Mouse (Mus musculus) ES-Bruce4 (cell line): ENCODE data around the gene Gfod1. TPM values are rescaled to one million over a fixed set of nuclear protein-coding genes. Genes with fewer than 3 reads are reported as not detected.

Source experiments
- H3K27ac ChIP-seq: 2 replicates; pipeline ENCODE4 v1.5.1; 2012; ENCODE audit warnings: low read length, inconsistent platforms; ENCODE audit not compliant: insufficient read depth
- H3K27me3 ChIP-seq: 2 replicates; pipeline ENCODE4 v1.6.1; 2012; ENCODE audit warnings: mild to moderate bottlenecking, low read length, inconsistent platforms; ENCODE audit not compliant: control insufficient read depth, poor library complexity, insufficient read depth, severe bottlenecking
- H3K36me3 ChIP-seq: 2 replicates; pipeline ENCODE4 v1.6.1; 2012; ENCODE audit warnings: inconsistent platforms, mild to moderate bottlenecking, low read length, moderate library complexity; ENCODE audit not compliant: control insufficient read depth, poor library complexity, insufficient read depth, severe bottlenecking
- H3K4me1 ChIP-seq: one replicate; pipeline ENCODE4 v1.8.1; 2011; ENCODE audit warnings: low read length; ENCODE audit not compliant: control insufficient read depth, insufficient read depth
- H3K4me3 ChIP-seq: 2 replicates; pipeline ENCODE4 v1.5.1; 2011; ENCODE audit warnings: low read depth, mild to moderate bottlenecking, low read length
- H3K9ac ChIP-seq: 2 replicates; pipeline ENCODE4 v1.6.1; 2012; ENCODE audit warnings: low read depth, mild to moderate bottlenecking, inconsistent platforms; ENCODE audit not compliant: poor library complexity, severe bottlenecking
- H3K9me3 ChIP-seq: replicated peaks from 2 replicates; pipeline ENCODE4 v1.6.1; 2012; ENCODE audit warnings: mild to moderate bottlenecking, low read length, inconsistent platforms; ENCODE audit not compliant: control insufficient read depth, poor library complexity, insufficient read depth, severe bottlenecking
- CTCF ChIP-seq: IDR thresholded peaks from one replicate; pipeline ENCODE4 v1.8.1; 2011; ENCODE audit warnings: low read depth, low read length
- EP300 ChIP-seq: IDR thresholded peaks from 2 replicates; pipeline ENCODE4 v1.6.1; 2011; ENCODE audit warnings: low read depth, low read length; ENCODE audit not compliant: insufficient read depth
- POLR2A ChIP-seq: IDR thresholded peaks from one replicate; pipeline ENCODE4 v1.8.1; 2011; ENCODE audit warnings: low read length; ENCODE audit not compliant: insufficient read depth
- polyA plus RNA-seq: library from polyadenylated mRNA; stranded (reverse); fragments of >200 nt; gene quantifications from 2 replicates; pipeline ENCODE4 v1.2.4, GENCODE M21; 2011; ENCODE audit warnings: low read depth; ENCODE audit not compliant: missing spikeins, insufficient read depth, insufficient read length

Gfod1 gene
- polyA plus RNA-seq, 1 experiment = 6.2 TPM

DNA sequence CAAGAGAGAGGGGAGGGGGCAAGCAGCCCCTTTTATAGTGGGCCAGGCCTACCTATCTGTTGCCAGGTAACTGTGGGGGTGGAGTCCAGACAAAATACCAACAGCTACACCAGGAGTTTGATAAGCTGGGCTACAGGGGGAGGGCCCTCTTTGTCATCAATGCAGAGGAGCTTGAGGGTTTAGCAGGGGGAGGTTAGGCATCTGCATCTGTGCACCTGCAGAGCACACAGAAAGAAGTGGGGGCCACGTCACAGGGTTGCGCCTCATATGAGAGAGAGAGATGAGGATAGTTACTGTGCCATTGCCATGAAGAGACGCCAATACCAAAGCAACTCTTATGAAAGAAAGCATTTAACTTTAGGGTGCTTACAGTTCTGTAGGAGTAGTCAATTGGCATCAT lies 127.3 kb downstream of the Gfod1 start:
- Histone ChIP-seq H3K36me3 (no peaks in the 10 kb centered on the region), H3K27me3 (no peaks in the 10 kb centered on the region), H3K9ac (no peak overlapping the region), H3K9me3 (no peaks in the 10 kb centered on the region), H3K4me3 (no peak overlapping the region), H3K27ac (no peak overlapping the region), H3K4me1 (no peaks in the 10 kb centered on the region)
- no peak for TF ChIP-seq CTCF
- no peak for TF ChIP-seq POLR2A
- no peak for TF ChIP-seq EP300

DNA sequence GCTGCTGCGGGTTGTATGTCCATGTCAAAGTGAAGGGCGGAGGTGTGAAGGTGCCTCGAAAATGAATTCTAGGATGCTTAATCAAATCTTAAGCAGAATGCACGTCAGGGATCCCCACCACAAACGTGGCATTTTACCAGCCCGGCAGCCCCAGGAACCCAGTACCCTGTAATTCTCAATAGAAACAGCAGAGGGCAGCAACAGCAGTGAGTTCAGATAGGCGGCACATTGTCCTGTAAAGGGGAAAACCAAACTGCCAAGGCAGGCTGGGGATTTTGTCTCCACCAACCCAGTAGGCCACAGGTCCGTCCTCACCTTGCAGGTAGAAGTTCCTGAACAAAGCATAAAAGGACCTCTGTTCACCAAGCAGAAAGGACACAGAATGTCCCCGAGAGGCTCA lies 130.7 kb downstream of the Gfod1 start:
- Histone ChIP-seq H3K4me3 (no peak overlapping the region), H3K4me1 (no peaks in the 10 kb centered on the region), H3K27me3 (no peaks in the 10 kb centered on the region), H3K9me3 (no peaks in the 10 kb centered on the region), H3K36me3 (no peaks in the 10 kb centered on the region), H3K9ac (no peak overlapping the region), H3K27ac (no peak overlapping the region)
- TF ChIP-seq EP300 = no peak
- TF ChIP-seq CTCF = peak; percentile 69
- TF ChIP-seq POLR2A = no peak

DNA sequence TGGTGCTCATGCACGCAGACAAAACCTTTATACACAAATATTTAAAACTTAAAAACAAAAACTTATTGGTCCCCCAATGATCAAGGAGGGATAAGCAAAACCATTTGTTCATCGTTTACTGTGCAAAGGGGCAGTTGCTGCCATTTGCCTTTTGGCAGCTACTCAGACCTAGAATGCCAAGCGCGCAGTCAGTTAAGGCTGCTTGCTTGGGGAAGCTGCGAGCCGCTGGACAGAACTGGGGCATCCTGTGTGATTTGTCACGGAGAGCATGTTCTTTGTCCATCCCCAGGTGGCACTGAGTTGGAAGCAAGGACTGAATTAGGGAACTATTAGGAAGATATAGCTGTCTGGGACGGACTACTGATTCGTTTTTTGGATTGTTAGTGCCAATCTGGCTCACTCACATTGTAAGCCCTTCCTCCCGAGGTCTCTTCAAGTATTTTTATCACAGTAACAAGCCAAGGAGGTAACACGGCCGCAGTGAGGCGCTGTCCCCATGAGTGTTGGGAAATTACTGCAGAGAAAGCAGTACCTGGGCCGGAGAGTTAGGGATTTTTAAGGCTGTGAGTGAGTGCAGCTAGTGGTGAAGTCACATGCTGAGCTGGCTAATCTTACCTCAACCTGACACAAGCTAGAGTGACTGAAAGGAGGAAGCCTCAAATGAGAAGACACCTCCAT lies 131.8 kb downstream of the Gfod1 start:
- no peaks in the 10 kb centered on the region for H3K36me3 ChIP-seq
- H3K4me1 ChIP-seq = no peaks in the 10 kb centered on the region
- 0 out of 2 replicates have a peak overlapping the region, but pooled peaks have one; percentile 4 for H3K27ac ChIP-seq
- no peak for TF ChIP-seq EP300
- peak; percentile 84 for TF ChIP-seq CTCF
- H3K9me3 ChIP-seq = no peaks in the 10 kb centered on the region
- peak overlapping the region; percentile 63 for H3K9ac ChIP-seq
- H3K4me3 ChIP-seq = peak overlapping the region; percentile 74
- no peaks in the 10 kb centered on the region for H3K27me3 ChIP-seq

DNA sequence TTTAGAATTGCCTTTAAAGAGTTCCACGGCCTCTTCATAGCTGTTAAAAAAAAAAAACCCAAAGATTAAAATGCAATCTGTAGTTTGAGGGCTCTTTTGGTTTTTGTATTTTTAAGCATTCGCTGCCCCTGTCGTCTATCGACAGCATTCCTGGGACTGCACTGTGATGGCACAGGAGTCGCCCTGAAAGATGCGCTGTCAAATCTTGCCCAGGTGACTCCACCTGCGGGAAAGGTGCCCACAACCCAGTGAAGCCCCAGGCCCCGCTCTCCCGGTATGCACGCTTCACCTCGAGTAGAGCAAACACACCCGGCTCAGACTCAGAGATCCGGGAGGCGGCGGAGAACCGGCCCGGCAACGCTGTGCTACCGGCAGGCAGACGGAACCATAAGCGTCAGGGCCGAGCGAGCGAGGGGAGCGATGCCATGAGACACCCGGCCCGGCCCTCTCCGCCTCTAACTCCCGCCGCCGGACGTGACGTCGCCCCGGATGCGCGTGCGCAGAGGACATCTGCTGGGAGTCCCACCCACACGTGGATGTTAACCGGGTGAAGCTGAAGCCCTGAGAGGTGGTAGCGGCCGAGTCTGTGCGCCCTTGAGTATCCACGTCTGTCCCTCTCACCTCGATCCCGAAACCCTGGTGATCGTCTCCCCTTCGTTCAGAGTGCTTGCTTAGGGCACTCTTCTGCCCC lies 132.8 kb downstream of the Gfod1 start, which contains the start of gene Tbc1d7:
TSS of gene Tbc1d7 (minus strand) at position 482 of the 691 bp plus-strand sequence.
- H3K27me3 ChIP-seq = no peaks in the 10 kb centered on the region
- peak; percentile 74 for TF ChIP-seq POLR2A
- TF ChIP-seq EP300 = 0 out of 2 replicates have a peak, but pooled peaks have one; percentile 20
- no peak for TF ChIP-seq CTCF
- 0 out of 2 replicates have a peak within 1 kb of the TSS, but pooled peaks have one; percentile 4 for H3K27ac ChIP-seq
- H3K36me3 ChIP-seq = no peaks in the 10 kb centered on the region
- H3K4me1 ChIP-seq = no peaks in the 10 kb centered on the region
- peak within 1 kb of the TSS; percentile 63 for H3K9ac ChIP-seq
- peak within 1 kb of the TSS; percentile 89 for H3K4me3 ChIP-seq
- H3K9me3 ChIP-seq = no peaks in the 10 kb centered on the region

DNA sequence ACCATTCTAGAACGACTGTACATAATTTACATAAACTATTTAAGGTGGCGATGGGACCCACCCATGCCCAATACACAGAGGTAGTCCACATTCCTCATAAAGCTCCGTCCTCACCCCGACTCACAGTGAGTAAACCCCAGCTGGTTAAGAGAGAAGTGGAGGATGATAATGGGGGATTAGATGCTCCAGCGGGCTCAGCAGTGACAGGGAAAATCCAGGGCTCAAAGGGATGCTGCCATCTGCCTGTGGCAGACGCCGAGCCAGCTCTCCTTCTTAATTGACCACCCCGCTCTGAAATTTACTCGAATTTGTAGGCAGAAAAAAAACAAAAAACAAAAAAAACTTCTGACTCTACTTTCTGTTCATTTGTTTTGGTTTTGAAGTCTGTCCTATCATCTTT lies 136.3 kb downstream of the Gfod1 start:
- no peak overlapping the region for H3K27ac ChIP-seq
- H3K36me3 ChIP-seq = no peaks in the 10 kb centered on the region
- TF ChIP-seq CTCF = no peak
- no peak for TF ChIP-seq EP300
- no peak for TF ChIP-seq POLR2A
- H3K9me3 ChIP-seq = no peaks in the 10 kb centered on the region
- H3K4me1 ChIP-seq = no peaks in the 10 kb centered on the region
- no peak overlapping the region for H3K9ac ChIP-seq
- no peak overlapping the region for H3K4me3 ChIP-seq
- H3K27me3 ChIP-seq = no peaks in the 10 kb centered on the region

DNA sequence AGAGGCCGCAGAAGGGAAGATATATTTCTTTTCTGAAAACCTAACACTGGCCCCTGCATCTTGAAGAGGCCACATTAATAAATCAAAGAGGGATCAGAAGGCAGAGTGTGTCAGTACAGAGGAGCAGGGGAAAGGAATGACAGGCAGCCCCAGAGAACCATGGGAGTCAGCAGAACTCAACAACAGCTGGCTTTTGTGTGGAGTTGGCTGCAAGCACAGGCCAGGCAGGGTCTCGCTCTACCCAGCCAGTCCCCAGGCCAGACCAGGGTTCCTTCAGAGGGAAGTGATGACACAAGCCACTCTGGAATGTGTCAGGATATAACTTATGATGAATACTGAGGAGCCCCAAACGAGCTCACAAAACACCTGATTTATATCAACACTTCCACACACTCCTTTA lies 144.5 kb downstream of the Gfod1 start:
- Histone ChIP-seq H3K9me3 (no peaks in the 10 kb centered on the region), H3K4me1 (no peaks in the 10 kb centered on the region), H3K9ac (no peak overlapping the region), H3K4me3 (no peak overlapping the region), H3K27ac (no peak overlapping the region), H3K36me3 (no peaks in the 10 kb centered on the region), H3K27me3 (no peaks in the 10 kb centered on the region)
- TF ChIP-seq CTCF (no peak), EP300 (no peak), POLR2A (no peak)
